Mouse (Mus musculus) gastrocnemius, adult 8-10 months (tissue): ENCODE results near the gene Ramp2. TPM values are rescaled to one million over a fixed set of nuclear protein-coding genes. Genes with fewer than 3 reads are reported as not detected.

Experiments
- total RNA-seq, 4 experiments: library from RNA; stranded (reverse); gene quantifications; 2 replicates each; pipeline ENCODE4 v1.2.4; 2022

Gene Ramp2
- total RNA-seq, 4 experiments from 2014 or later: 19.3 to 28.6 (median 25.4) TPM

Other genes with a start within 250 kb of the Ramp2 start
- gene Atp6v0a1, start 236.6 kb upstream of the Ramp2 start, total RNA-seq: 10 to 100 TPM; 62.0 to 79.8 (median 66.8) TPM
- gene Naglu, start 176.0 kb upstream of the Ramp2 start, total RNA-seq: 1 to 10 TPM; 2.9 to 4.8 (median 4.0) TPM
- under 1 TPM in 1 of 4 experiments, not detected in 3; 0.21 TPM for gene Hsd17b1, start 167.6 kb upstream of the Ramp2 start, total RNA-seq
- 10 to 100 TPM in 1 of 4 experiments, 1 to 10 TPM in 3; 7.2 to 11.0 (median 8.5) TPM for gene Coasy, start 163.5 kb upstream of the Ramp2 start, total RNA-seq
- 10 to 100 TPM in 2 of 4 experiments, 1 to 10 TPM in 2; 8.0 to 12.3 (median 9.4) TPM for gene Mlx, start 158.8 kb upstream of the Ramp2 start, total RNA-seq
- 1 to 10 TPM; 1.3 to 1.5 (median 1.4) TPM for gene Psmc3ip, start 150.6 kb upstream of the Ramp2 start, total RNA-seq
- gene Retreg3, start 126.1 kb upstream of the Ramp2 start, total RNA-seq: 10 to 100 TPM; 28.8 to 30.4 (median 30.1) TPM
- gene Tubg1, start 126.1 kb upstream of the Ramp2 start, total RNA-seq: 10 to 100 TPM; 23.2 to 27.9 (median 25.9) TPM
- 1 to 10 TPM; 2.9 to 3.6 (median 3.2) TPM for gene Tubg2, start 90.1 kb upstream of the Ramp2 start, total RNA-seq
- 1 to 10 TPM in 1 of 4 experiments, under 1 TPM in 3; 0.67 to 1.3 (median 0.81) TPM for gene Cntnap1, start 75.5 kb upstream of the Ramp2 start, total RNA-seq
- 10 to 100 TPM; 25.6 to 38.5 (median 33.9) TPM for gene Plekhh3, start 74.7 kb upstream of the Ramp2 start, total RNA-seq
- gene Ccr10, start 70.6 kb upstream of the Ramp2 start, total RNA-seq: not detected
- 10 to 100 TPM; 24.3 to 31.0 (median 26.2) TPM for gene Ezh1, start 19.6 kb upstream of the Ramp2 start, total RNA-seq
- 10 to 100 TPM; 44.9 to 48.1 (median 47.2) TPM for gene Vps25, start 7.7 kb downstream of the Ramp2 start, total RNA-seq
- gene Wnk4, start 14.5 kb downstream of the Ramp2 start, total RNA-seq: under 1 TPM in 3 of 4 experiments, not detected in 1; 0.12 to 0.49 (median 0.32) TPM
- gene Cntd1, start 33.0 kb downstream of the Ramp2 start, total RNA-seq: under 1 TPM in 3 of 4 experiments, not detected in 1; 0.29 to 0.53 (median 0.34) TPM
- gene Coa3, start 33.1 kb downstream of the Ramp2 start, total RNA-seq: 10 to 100 TPM; 71.9 to 80.9 (median 76.5) TPM
- 100 to 1,000 TPM in 2 of 4 experiments, 10 to 100 TPM in 2; 86.0 to 113 (median 101) TPM for gene Becn1, start 56.3 kb downstream of the Ramp2 start, total RNA-seq
- 10 to 100 TPM; 59.5 to 80.8 (median 69.4) TPM for gene Psme3, start 70.2 kb downstream of the Ramp2 start, total RNA-seq
- gene Aoc2, start 79.0 kb downstream of the Ramp2 start, total RNA-seq: 1 to 10 TPM in 1 of 4 experiments, under 1 TPM in 3; 0.46 to 1.1 (median 0.59) TPM
- gene Aoc3, start 84.6 kb downstream of the Ramp2 start, total RNA-seq: 10 to 100 TPM in 1 of 4 experiments, 1 to 10 TPM in 3; 2.0 to 11.5 (median 5.1) TPM
- under 1 TPM in 1 of 4 experiments, not detected in 3; 0.16 TPM for gene G6pc, start 121.5 kb downstream of the Ramp2 start, total RNA-seq
- gene Aarsd1, start 171.6 kb downstream of the Ramp2 start, total RNA-seq: 10 to 100 TPM; 17.4 to 25.9 (median 25.2) TPM
- 10 to 100 TPM in 2 of 4 experiments, 1 to 10 TPM in 2; 4.4 to 13.0 (median 8.2) TPM for gene Gm27029, start 178.8 kb downstream of the Ramp2 start, total RNA-seq
- 1 to 10 TPM; 7.7 to 8.5 (median 7.9) TPM for gene Rundc1, start 179.1 kb downstream of the Ramp2 start, total RNA-seq
- 10 to 100 TPM; 82.1 to 86.1 (median 84.0) TPM for gene Ptges3l, start 179.3 kb downstream of the Ramp2 start, total RNA-seq
- 10 to 100 TPM; 20.8 to 47.8 (median 31.7) TPM for gene Rpl27, start 196.3 kb downstream of the Ramp2 start, total RNA-seq
- gene Ifi35, start 202.4 kb downstream of the Ramp2 start, total RNA-seq: 1 to 10 TPM; 7.4 to 9.7 (median 8.7) TPM
- 1 to 10 TPM; 2.4 to 3.9 (median 3.5) TPM for gene Rnd2, start 219.0 kb downstream of the Ramp2 start, total RNA-seq
- gene Vat1, start 220.2 kb downstream of the Ramp2 start, total RNA-seq: 10 to 100 TPM in 2 of 4 experiments, 1 to 10 TPM in 2; 7.9 to 14.0 (median 9.8) TPM